Mouse (Mus musculus) liver, embryonic 14.5 days (tissue): ENCODE results near the gene Kmo. TPM values are rescaled to one million over a fixed set of nuclear protein-coding genes. Genes with fewer than 3 reads are reported as not detected.

Source experiments
- ATAC-seq: fragments of 200-750 bp; cut with Nextera tagmentation; 2 replicates; pipeline ENCODE4 v1.8.0; 2017; ENCODE audit warnings: moderate number of reproducible peaks, mild to moderate bottlenecking, moderate library complexity; ENCODE audit not compliant: insufficient read depth
- DNase-seq, 3 experiments: peaks; one replicate each; pipeline ENCODE4 v3.0.0-alpha.2; 2012 to 2013; ENCODE audit warnings: low read depth in 3 of 3, low spot score in 3 of 3
- H3K27ac ChIP-seq: fragments of 300-500 bp; sonication (generic); 2 replicates; pipeline ENCODE4 v1.5.1; 2014; ENCODE audit warnings: moderate library complexity, mild to moderate bottlenecking, control low read depth, inconsistent platforms
- H3K27me3 ChIP-seq: fragments of 300-500 bp; sonication (generic); 2 replicates; pipeline ENCODE4 v1.6.1; 2014; ENCODE audit warnings: mild to moderate bottlenecking, low read length, moderate library complexity; ENCODE audit not compliant: control insufficient read depth, insufficient read depth
- H3K36me3 ChIP-seq: fragments of 300-500 bp; sonication (generic); replicated peaks from 2 replicates; pipeline ENCODE4 v1.6.1; 2014; ENCODE audit warnings: low read depth; ENCODE audit not compliant: control insufficient read depth, insufficient read depth
- H3K4me1 ChIP-seq, 2 experiments: fragments of 200-500 bp in 1 of 2; fragments of 300-500 bp in 1 of 2; sonication (generic) in 1 of 2; replicated peaks; 2 replicates each; pipeline ENCODE4 v1.6.1; 2012 to 2014; ENCODE audit warnings: antibody characterized with exemption in 1 of 2, inconsistent platforms in 1 of 2, low read length in 1 of 2; ENCODE audit not compliant: control insufficient read depth in 2 of 2, insufficient read depth in 2 of 2
- H3K4me2 ChIP-seq: fragments of 300-500 bp; sonication (generic); 2 replicates; pipeline ENCODE4 v1.6.1; 2014; ENCODE audit warnings: low read depth, mild to moderate bottlenecking, control low read depth, moderate library complexity
- H3K4me3 ChIP-seq, 2 experiments: fragments of 200-500 bp in 1 of 2; fragments of 300-500 bp in 1 of 2; sonication (generic) in 1 of 2; 2 replicates each; pipeline ENCODE4 v1.5.1; 2012 to 2014; ENCODE audit warnings: low read depth in 2 of 2, low read length in 2 of 2, mild to moderate bottlenecking in 2 of 2, control low read depth in 1 of 2, inconsistent platforms in 1 of 2, moderate library complexity in 1 of 2; ENCODE audit not compliant: insufficient read depth in 1 of 2
- H3K9ac ChIP-seq: fragments of 300-500 bp; sonication (generic); replicated peaks from 2 replicates; pipeline ENCODE4 v1.6.1; 2014; ENCODE audit warnings: mild to moderate bottlenecking, control low read depth, moderate library complexity
- H3K9me3 ChIP-seq: fragments of 300-500 bp; sonication (generic); 2 replicates; pipeline ENCODE4 v1.6.1; 2016; ENCODE audit warnings: low read length, mixed read lengths; ENCODE audit not compliant: control insufficient read depth
- CTCF ChIP-seq: IDR thresholded peaks from 2 replicates; pipeline ENCODE4 v1.5.1; 2016; ENCODE audit warnings: antibody characterized with exemption, low read depth, control low read depth
- EP300 ChIP-seq: IDR thresholded peaks from 2 replicates; pipeline ENCODE4 v1.6.1; 2016; ENCODE audit warnings: antibody characterized with exemption, low read depth
- WGBS: fragments of 180-500 bp; shearing (Covaris S2); extraction: QIAGEN DNeasy Blood & Tissue Kit; methylation state at CpG from one replicate; pipeline ENCODE4 v1.1.7; 2014; ENCODE audit not compliant: insufficient replicate concordance; 5-methylcytosine and 5-hydroxymethylcytosine counted together
- polyA plus RNA-seq, 2 experiments: library from polyadenylated mRNA; depleted of rRNA in 1 of 2; stranded (reverse) in 1 of 2; unstranded in 1 of 2; fragments of >200 nt; fragmentation: Nextera tagmentation in 1 of 2; extraction: Ambion mirVana in 1 of 2; gene quantifications; 2 replicates each; pipeline versions ENCODE4 v1.2.1 to v1.2.3; 2012 to 2014

Gene Kmo
- polyA plus RNA-seq, 2 experiments = 5.8 to 9.4 TPM

DNA sequence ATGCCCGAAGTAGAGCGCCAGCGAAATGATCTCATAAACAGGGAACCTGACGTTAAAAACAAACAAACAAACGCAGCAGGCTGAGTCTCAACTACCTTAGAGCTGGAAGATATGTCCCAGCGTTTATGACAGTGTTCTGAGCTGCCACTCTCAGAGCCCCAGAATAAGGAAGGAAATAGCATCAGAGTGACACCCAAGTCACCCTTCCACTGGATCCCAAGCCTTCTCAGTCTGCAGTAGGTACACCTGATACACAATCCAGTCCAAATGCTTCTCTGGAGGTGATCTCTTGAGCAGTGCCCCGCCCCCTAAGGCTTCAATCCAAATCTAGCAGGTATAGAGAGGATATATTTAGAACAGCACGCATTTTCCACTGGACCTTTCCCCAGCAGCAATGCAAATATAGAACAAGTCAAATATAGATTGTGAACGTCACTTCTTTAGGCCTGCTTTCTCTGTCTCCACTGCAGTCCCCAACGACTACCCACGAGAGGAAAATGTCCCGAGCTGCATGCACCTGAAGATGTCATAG, 73.3 kb downstream of the Kmo start:
- H3K4me2 ChIP-seq = peak overlapping the region; percentile 93

DNA sequence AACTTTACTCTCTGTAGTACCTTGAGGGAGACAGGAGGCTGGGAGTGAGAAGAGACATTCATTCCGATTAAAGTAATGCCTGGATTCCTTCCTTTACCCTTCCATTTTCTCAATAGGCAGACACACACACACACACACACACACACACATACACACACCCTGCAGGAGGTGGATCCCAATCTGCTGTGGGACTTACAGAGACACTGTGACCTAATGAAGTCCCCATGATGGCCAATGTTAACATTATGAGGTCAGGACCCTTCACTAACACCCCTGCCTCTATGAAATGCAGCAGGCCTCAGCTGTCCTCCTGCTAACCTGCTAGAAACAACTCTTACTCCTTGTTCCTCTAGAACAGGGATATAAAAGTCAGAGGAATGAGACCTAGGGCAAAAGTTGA, 78.1 kb downstream of the Kmo start, which contains the start of gene Wdr64:
Gene Wdr64 (plus strand): TSS at position 301 of the 400 bp plus-strand sequence.
- Histone ChIP-seq H3K27me3 (no peaks in the 10 kb centered on the region), H3K9me3 (no peaks in the 10 kb centered on the region), H3K4me1 (peaks cover 2 to 11% of the 10 kb centered on the region in 2 experiments; a peak in 3 of 4 replicates), H3K9ac (no peak within 1 kb of the TSS), H3K36me3 (no peaks in the 10 kb centered on the region), H3K4me3 (no peak within 1 kb of the TSS), H3K4me2 (no peak within 1 kb of the TSS), H3K27ac (no peak within 1 kb of the TSS)
- DNase-seq (no peak), ATAC-seq (no peak)
- 59% methylated on average over 1 of the region's 1 CpGs for WGBS
- TF ChIP-seq EP300 = no peak
- TF ChIP-seq CTCF = no peak

More for the DNA sequence above, 73.3 kb downstream of the Kmo start:
- ATAC-seq (no peak), DNase-seq (no peak)
- Histone ChIP-seq H3K27me3 (no peaks in the 10 kb centered on the region), H3K9me3 (no peaks in the 10 kb centered on the region), H3K4me1 (peaks cover 6 to 10% of the 10 kb centered on the region in 2 experiments), H3K4me3 (peak overlapping the region; percentile 63 to 77), H3K9ac (peak overlapping the region; percentile 67), H3K36me3 (no peaks in the 10 kb centered on the region), H3K27ac (no peak overlapping the region)
- no peak for TF ChIP-seq EP300
- WGBS = 35% methylated on average over 12 of the region's 12 CpGs

DNA sequence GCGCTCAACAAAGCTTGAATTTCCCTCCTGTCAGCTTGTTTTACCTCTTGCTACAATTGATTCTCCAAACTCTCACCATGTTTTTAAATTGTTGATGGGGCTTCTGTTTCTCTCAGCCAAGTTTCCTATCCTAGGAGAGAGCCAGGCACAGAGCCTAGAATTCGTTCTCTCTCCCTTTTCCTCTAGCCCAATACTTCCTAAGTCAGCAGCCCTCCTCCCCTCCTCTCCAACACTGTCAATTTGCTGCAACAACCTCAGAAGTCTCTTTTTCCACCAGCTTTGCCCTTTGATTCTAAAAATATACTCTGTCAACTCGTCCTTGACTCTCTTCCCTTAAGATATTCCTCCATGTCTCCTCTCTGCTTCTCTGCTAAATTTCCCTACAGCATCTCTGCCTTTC, 79.2 kb downstream of the Kmo start:
- ATAC-seq (no peak), DNase-seq (no peak)
- no peak overlapping the region for H3K27ac ChIP-seq
- H3K4me1 ChIP-seq = peaks cover 0 to 7% of the 10 kb centered on the region in 2 experiments; a peak in 2 of 4 replicates
- no peaks in the 10 kb centered on the region for H3K36me3 ChIP-seq
- 36% methylated on average over 3 of the region's 3 CpGs for WGBS
- H3K27me3 ChIP-seq = no peaks in the 10 kb centered on the region
- no peak overlapping the region for H3K4me2 ChIP-seq
- no peaks in the 10 kb centered on the region for H3K9me3 ChIP-seq
- TF ChIP-seq CTCF (no peak), EP300 (no peak)
- H3K4me3 ChIP-seq = no peak overlapping the region
- H3K9ac ChIP-seq = no peak overlapping the region

DNA sequence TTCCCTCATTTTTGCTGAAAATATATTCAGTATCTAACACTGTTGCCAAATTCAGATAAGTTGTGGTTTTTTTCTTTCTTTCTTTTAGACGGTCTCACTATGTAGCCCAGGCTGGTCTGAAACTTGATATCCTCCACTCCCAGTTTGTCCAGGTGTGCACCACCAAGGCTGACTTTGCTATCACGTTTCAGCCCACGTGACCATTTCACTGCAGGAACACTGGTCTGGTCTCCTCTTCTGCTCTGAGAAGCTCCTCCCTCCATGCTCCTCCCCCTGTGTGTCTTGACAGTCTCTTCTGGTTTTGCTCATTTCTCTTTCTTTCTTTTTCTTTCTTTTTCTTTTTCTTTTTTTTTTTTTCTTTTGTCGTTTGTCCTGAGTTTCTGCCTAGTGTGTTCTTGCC, 79.6 kb downstream of the Kmo start:
- Histone ChIP-seq H3K4me2 (no peak overlapping the region), H3K27ac (no peak overlapping the region), H3K9ac (no peak overlapping the region), H3K9me3 (no peaks in the 10 kb centered on the region), H3K36me3 (no peaks in the 10 kb centered on the region), H3K4me1 (peaks cover 0 to 7% of the 10 kb centered on the region in 2 experiments; a peak in 2 of 4 replicates), H3K4me3 (no peak overlapping the region), H3K27me3 (no peaks in the 10 kb centered on the region)
- TF ChIP-seq CTCF (no peak), EP300 (no peak)
- ATAC-seq = no peak
- DNase-seq = no peak
- WGBS = 15% methylated on average over 4 of the region's 4 CpGs

DNA sequence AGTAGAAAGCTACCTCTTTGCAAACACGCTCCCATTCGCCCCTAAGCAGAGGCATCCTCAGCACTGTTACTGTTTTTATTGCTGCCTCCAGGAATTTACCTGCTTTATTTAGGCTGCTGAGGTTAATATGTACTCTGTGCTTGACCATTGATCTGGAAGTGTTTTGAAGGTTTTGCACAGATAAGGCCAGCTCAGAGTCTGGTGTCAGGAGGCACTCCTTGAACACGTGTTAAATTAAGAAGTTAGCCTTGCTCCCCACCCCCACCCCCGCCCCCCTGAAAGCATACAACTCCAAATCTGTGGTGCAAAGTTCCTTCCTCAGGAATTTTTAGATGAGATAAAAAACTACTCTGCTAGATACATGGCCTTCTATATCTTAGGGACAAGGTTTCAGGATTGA, 81.0 kb downstream of the Kmo start:
- Histone ChIP-seq H3K4me1 (peaks cover 0 to 7% of the 10 kb centered on the region in 2 experiments; a peak in 2 of 4 replicates), H3K9me3 (no peaks in the 10 kb centered on the region), H3K4me2 (no peak overlapping the region), H3K36me3 (no peaks in the 10 kb centered on the region), H3K27ac (no peak overlapping the region), H3K9ac (no peak overlapping the region), H3K27me3 (no peaks in the 10 kb centered on the region), H3K4me3 (no peak overlapping the region)
- ATAC-seq (no peak), DNase-seq (no peak)
- no peak for TF ChIP-seq EP300
- no peak for TF ChIP-seq CTCF
- WGBS = 45% methylated on average over 4 of the region's 4 CpGs
